Mouse (Mus musculus) forebrain, embryonic 11.5 days (tissue): ENCODE measurements around the gene Inpp1. TPM values are rescaled to one million over a fixed set of nuclear protein-coding genes. Genes with fewer than 3 reads are reported as not detected.
"Not testable (repeated sequence)": the region's sequence is repeated elsewhere in the genome, so short reads cannot be mapped to it uniquely, and the experiment has no call there.

Experiments used
- ATAC-seq: fragments of 200-750 bp; cut with Nextera tagmentation; replicated peaks from 2 replicates; pipeline ENCODE4 v1.8.0; 2017; ENCODE audit warnings: moderate TSS enrichment; ENCODE audit not compliant: low FRiP score
- DNase-seq: peaks from one replicate; pipeline ENCODE4 v3.0.0-alpha.2; 2017; ENCODE audit warnings: low spot score
- H3K27ac ChIP-seq: fragments of 300-500 bp; sonication (generic); 2 replicates; pipeline ENCODE4 v1.5.1; 2014; ENCODE audit warnings: low read depth, low read length
- H3K27me3 ChIP-seq: fragments of 300-500 bp; sonication (generic); 2 replicates; pipeline ENCODE4 v1.6.1; 2014; ENCODE audit warnings: mild to moderate bottlenecking, low read length, mixed read lengths; ENCODE audit not compliant: control insufficient read depth, insufficient read depth
- H3K36me3 ChIP-seq: fragments of 300-500 bp; sonication (generic); 2 replicates; pipeline ENCODE4 v1.6.1; 2014; ENCODE audit warnings: mild to moderate bottlenecking, low read length, moderate library complexity, mixed read lengths; ENCODE audit not compliant: control insufficient read depth, insufficient read depth
- H3K4me1 ChIP-seq: fragments of 300-500 bp; sonication (generic); replicated peaks from 2 replicates; pipeline ENCODE4 v1.6.1; 2014; ENCODE audit warnings: low read length, mixed read lengths; ENCODE audit not compliant: control insufficient read depth, insufficient read depth
- H3K4me2 ChIP-seq: fragments of 300-500 bp; sonication (generic); 2 replicates; pipeline ENCODE4 v1.6.1; 2014; ENCODE audit warnings: low read depth, mild to moderate bottlenecking, low read length, moderate library complexity, mixed read lengths; ENCODE audit not compliant: severe bottlenecking
- H3K4me3 ChIP-seq: fragments of 300-500 bp; sonication (generic); 2 replicates; pipeline ENCODE4 v1.5.1; 2014; ENCODE audit warnings: low read depth, low read length
- H3K9ac ChIP-seq: fragments of 300-500 bp; sonication (generic); 2 replicates; pipeline ENCODE4 v1.6.1; 2014; ENCODE audit warnings: low read length
- H3K9me3 ChIP-seq: fragments of 300-500 bp; sonication (generic); 2 replicates; pipeline ENCODE4 v1.6.1; 2016; ENCODE audit warnings: low read length, mixed read lengths; ENCODE audit not compliant: control insufficient read depth
- WGBS: fragments of 180-500 bp; shearing (Covaris S2); extraction: QIAGEN DNeasy Blood & Tissue Kit; methylation state at CpG from one replicate; pipeline ENCODE4 v1.1.7; 2014; 5-methylcytosine and 5-hydroxymethylcytosine counted together
- polyA plus RNA-seq: library from polyadenylated mRNA; unstranded; fragments of >200 nt; fragmentation: Nextera tagmentation; extraction: Ambion mirVana; gene quantifications from 2 replicates; pipeline ENCODE4 v1.2.1, GENCODE M21; 2014

The Inpp1 gene
- polyA plus RNA-seq, result 10.4 and 13.8 TPM in 2 replicates

- DNase-seq, result peak; percentile 79
- Histone ChIP-seq H3K4me2 (peak within 1 kb of the TSS; percentile 92), H3K36me3 (no peaks in the 10 kb centered on the region), H3K9ac (peak within 1 kb of the TSS; percentile 81), H3K4me1 (no peaks in the 10 kb centered on the region; the same call in 1 of the 2 replicates), H3K27me3 (no peaks in the 10 kb centered on the region), H3K4me3 (peak within 1 kb of the TSS; percentile 56), H3K9me3 (no peaks in the 10 kb centered on the region), H3K27ac (peak within 1 kb of the TSS; percentile 18; the same call in 1 of the 2 replicates)
- under 1% methylated on average over 57 of the region's 59 CpGs for WGBS
- ATAC-seq, result peak; percentile 85
Measured at GRCm38 (mm10) chr1:52816910-52817812, at the start of gene Inpp1. Inpp1 (minus strand) TSS chr1:52817688.

DNA sequence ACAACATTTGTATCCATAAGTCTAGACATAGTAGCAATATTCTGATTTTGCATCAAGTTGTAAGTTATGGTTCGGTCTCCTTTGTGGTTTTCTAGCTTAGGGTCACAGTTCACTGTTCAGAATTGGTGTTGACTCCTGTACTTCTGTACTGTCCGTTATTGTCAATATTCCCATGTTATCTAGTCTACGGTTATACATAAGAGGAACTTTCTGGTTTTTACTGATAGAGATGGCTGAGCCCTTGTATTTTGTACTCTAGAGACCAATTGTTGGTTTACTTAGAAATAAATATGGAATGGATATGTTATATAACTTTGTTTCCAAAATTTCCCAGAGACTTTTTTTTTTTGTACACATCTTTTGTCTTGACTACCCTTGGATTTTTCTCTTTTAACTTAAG, 48.5 kb upstream of the Inpp1 start:
- no peaks in the 10 kb centered on the region for H3K36me3 ChIP-seq
- H3K9ac ChIP-seq, result no peak overlapping the region
- ATAC-seq (no peak), DNase-seq (no peak)
- no peaks in the 10 kb centered on the region for H3K9me3 ChIP-seq
- H3K27me3 ChIP-seq, result no peaks in the 10 kb centered on the region
- H3K4me1 ChIP-seq, result no peaks in the 10 kb centered on the region
- no peak overlapping the region for H3K27ac ChIP-seq
- H3K4me3 ChIP-seq, result no peak overlapping the region
- H3K4me2 ChIP-seq, result no peak overlapping the region
- WGBS, result 93% methylated on average over 3 of the region's 3 CpGs

- Histone ChIP-seq H3K27me3 (no peaks in the 10 kb centered on the region), H3K9ac (no peak overlapping the region), H3K4me2 (no peak overlapping the region), H3K4me1 (no peaks in the 10 kb centered on the region), H3K9me3 (no peaks in the 10 kb centered on the region), H3K27ac (no peak overlapping the region), H3K36me3 (no peaks in the 10 kb centered on the region), H3K4me3 (no peak overlapping the region)
- 92% methylated on average over 1 of the region's 1 CpGs for WGBS
- no peak for DNase-seq
- ATAC-seq, result no peak
Measured at GRCm38 (mm10) chr1:52864220-52864619, 46.7 kb upstream of the Inpp1 start.

DNA sequence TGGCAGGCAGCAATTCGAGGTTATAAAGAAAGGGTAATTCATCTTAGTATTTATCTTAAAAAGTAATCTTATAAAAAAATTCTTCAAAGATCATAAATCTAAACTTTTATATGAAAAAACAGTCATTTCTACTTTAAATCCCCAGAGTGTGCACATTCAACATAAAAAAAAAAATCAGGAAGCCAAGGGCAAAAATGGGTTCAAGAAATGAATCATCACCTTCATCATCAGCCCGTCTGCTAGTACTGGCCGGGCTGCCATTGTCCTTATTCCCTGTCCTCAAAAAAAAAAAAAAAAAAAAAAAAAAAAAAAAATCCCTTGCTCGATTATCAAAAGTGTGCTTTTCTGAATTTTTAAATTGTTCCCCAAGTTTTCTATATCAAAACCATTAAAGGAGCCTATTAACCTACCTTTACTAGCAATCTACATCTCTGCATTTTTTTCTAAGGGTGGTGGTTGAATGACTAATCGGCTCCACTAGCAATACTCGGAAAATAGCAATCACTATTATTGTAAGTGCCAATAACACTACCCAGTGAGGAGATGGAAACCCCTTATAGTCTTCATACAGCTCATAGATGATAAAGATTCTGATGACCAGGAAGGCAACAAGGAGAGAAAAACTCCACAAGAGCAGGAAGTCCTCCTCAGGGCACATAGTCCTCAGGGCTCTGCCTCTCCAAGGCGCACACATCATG, 38.6 kb upstream of the Inpp1 start:
- H3K4me1 ChIP-seq, result no peaks in the 10 kb centered on the region
- no peak overlapping the region for H3K4me3 ChIP-seq
- ATAC-seq (no peak), DNase-seq (no peak)
- no peaks in the 10 kb centered on the region for H3K9me3 ChIP-seq
- H3K27me3 ChIP-seq, result no peaks in the 10 kb centered on the region
- H3K4me2 ChIP-seq, result no peak overlapping the region
- no peaks in the 10 kb centered on the region; the same call in 1 of the 2 replicates for H3K36me3 ChIP-seq
- no peak overlapping the region for H3K27ac ChIP-seq
- H3K9ac ChIP-seq, result no peak overlapping the region
- 88% methylated on average over 7 of the region's 7 CpGs for WGBS

DNA sequence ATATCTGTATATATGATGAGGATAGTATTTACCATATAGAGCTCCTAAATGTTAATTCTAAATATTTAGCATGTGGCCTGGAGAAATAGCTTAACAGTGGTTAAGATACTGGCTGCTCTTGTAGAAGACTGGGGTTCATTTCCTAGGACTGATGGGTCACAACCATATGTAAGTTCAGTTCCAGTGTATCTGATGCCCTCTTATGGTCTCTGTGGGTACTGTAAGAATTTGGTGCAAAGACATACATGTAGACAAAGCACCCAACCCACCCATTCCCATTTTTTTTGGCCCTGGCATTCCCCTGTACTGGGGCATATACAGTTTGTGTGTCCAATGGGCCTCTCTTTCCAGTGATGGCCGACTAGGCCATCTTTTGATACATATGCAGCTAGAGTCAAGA, 36.5 kb upstream of the Inpp1 start:
- H3K4me1 ChIP-seq, H3K4me3 ChIP-seq, H3K9ac ChIP-seq, H3K27ac ChIP-seq, H3K4me2 ChIP-seq, DNase-seq, H3K9me3 ChIP-seq, H3K27me3 ChIP-seq, H3K36me3 ChIP-seq: not testable (repeated sequence)
- peak; percentile 65 for ATAC-seq
- no CpG with 5 or more reads among the region's 1 CpGs for WGBS

DNA sequence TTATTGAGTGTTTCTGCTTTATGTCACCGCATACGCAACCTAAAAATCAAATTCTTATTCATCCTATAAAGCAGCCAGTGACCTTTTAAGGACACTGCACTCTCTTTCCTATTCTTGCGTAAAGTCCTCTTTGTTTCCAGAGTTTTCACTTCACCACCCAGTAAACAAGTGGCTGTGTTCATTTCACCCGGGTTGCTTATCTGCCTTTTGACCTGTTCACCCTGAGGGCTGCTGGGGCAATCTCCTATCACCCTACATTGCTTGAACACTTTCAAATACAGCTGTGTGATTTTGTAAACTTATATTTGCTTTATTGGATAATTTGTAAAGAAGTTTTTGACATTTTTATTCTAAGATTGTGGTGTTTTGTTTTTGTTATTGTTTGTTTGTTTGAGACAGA, 31.9 kb upstream of the Inpp1 start:
- no peaks in the 10 kb centered on the region for H3K4me1 ChIP-seq
- DNase-seq (no peak), ATAC-seq (no peak)
- no peaks in the 10 kb centered on the region for H3K9me3 ChIP-seq
- no peak overlapping the region for H3K27ac ChIP-seq
- 73% methylated on average over 4 of the region's 4 CpGs for WGBS
- H3K4me3 ChIP-seq, result no peak overlapping the region
- no peak overlapping the region for H3K4me2 ChIP-seq
- H3K27me3 ChIP-seq, result no peaks in the 10 kb centered on the region
- H3K9ac ChIP-seq, result no peak overlapping the region
- no peaks in the 10 kb centered on the region for H3K36me3 ChIP-seq

GRCm38 (mm10) chr1:52846556-52846955, 29.1 kb upstream of the Inpp1 start:
- no peaks in the 10 kb centered on the region for H3K4me1 ChIP-seq
- no peaks in the 10 kb centered on the region for H3K36me3 ChIP-seq
- H3K27me3 ChIP-seq, result no peaks in the 10 kb centered on the region
- ATAC-seq (no peak), DNase-seq (no peak)
- no peak overlapping the region for H3K4me2 ChIP-seq
- H3K27ac ChIP-seq, result no peak overlapping the region
- 87% methylated on average over 4 of the region's 4 CpGs for WGBS
- no peak overlapping the region for H3K4me3 ChIP-seq
- H3K9me3 ChIP-seq, result no peaks in the 10 kb centered on the region
- H3K9ac ChIP-seq, result no peak overlapping the region

GRCm38 (mm10) chr1:52844782-52845665, 27.5 kb upstream of the Inpp1 start, which contains the start of gene Hibch:
Hibch (plus strand) TSS chr1:52844929.
- H3K4me2 ChIP-seq, result peak within 1 kb of the TSS; percentile 67
- 4% methylated on average over 45 of the region's 45 CpGs for WGBS
- DNase-seq (peak; percentile 98), ATAC-seq (peak; percentile 100)
- peak within 1 kb of the TSS; percentile 51 for H3K4me3 ChIP-seq
- no peaks in the 10 kb centered on the region for H3K4me1 ChIP-seq
- H3K9me3 ChIP-seq, result no peaks in the 10 kb centered on the region
- H3K36me3 ChIP-seq, result no peaks in the 10 kb centered on the region
- peak within 1 kb of the TSS; percentile 74 for H3K9ac ChIP-seq
- H3K27ac ChIP-seq, result no peak within 1 kb of the TSS
- no peaks in the 10 kb centered on the region for H3K27me3 ChIP-seq
